Mouse (Mus musculus): ENCODE measurements around the gene Itm2b. TPM values are rescaled to one million over a fixed set of nuclear protein-coding genes. Genes with fewer than 3 reads are reported as not detected.

Itm2b gene
- polyA plus RNA-seq, 1 experiment from 2014 or later = 605 TPM

DNA sequence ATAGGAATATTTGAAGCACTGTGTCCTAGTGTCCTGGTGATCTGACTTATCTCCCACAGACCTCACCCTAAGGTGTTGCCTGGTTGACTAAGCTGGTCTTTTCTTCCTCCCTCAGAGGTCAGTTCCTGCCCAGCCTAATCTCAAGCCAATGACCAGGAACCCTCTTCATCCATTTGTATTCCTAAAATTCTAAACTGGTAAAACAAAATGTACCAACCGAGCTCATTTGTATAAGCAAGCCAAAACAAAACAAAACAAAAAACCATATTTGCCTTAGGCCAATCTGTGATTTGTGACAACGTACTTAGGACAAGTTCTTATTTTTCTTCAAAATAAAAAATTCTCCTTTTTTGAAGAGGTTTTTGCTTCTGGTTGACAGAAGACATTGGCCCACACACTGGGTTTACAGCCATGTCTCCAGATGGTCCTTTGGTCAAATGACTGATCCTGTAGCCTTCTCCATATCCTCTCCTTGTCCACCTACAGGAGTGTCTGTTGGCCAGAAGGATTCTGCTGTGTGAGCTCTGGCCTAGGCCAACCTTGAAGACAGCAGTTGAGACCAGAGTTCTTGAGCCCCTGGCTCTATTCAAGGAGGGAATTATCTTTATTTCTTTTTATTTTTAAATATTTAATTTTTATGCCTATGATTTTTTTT lies 758 bp upstream of the Itm2b start:
- Histone ChIP-seq H3K27ac (ENCODE audit: low read length) (peak overlapping the region; percentile 96), H3K9ac (ENCODE audit: low read depth, low read length) (peak overlapping the region; percentile 99; the same call in 1 of the 2 replicates), H3K27me3 (ENCODE audit: control insufficient read depth, insufficient read depth, low read depth, low read length) (no peaks in the 10 kb centered on the region), H3K36me3 (ENCODE audit: control insufficient read depth, insufficient read depth) (peaks cover 3% of the 10 kb centered on the region; the same call in 1 of the 2 replicates), H3K9me3 (replicated peaks; ENCODE audit: control insufficient read depth, low read length) (no peaks in the 10 kb centered on the region), H3K4me1 (ENCODE audit: control insufficient read depth, low read depth, low read length) (peaks cover 41% of the 10 kb centered on the region), H3K4me3 (ENCODE audit: low read depth, low read length) (peak overlapping the region; percentile 96), H3K4me2 (ENCODE audit: low read depth, low read length) (peak overlapping the region; percentile 64)
- peak; percentile 39 for ATAC-seq (ENCODE audit: low read depth)
- WGBS (ENCODE audit: insufficient replicate concordance) = 59% methylated on average over 2 of the region's 2 CpGs

- under 1% methylated on average over 13 of the region's 13 CpGs for WGBS (ENCODE audit: insufficient replicate concordance)
- ATAC-seq (ENCODE audit: low read depth) = peak; percentile 22
Measured at GRCm38 (mm10) chr14:73384546-73384912, 560 bp downstream of the Itm2b start.

DNA sequence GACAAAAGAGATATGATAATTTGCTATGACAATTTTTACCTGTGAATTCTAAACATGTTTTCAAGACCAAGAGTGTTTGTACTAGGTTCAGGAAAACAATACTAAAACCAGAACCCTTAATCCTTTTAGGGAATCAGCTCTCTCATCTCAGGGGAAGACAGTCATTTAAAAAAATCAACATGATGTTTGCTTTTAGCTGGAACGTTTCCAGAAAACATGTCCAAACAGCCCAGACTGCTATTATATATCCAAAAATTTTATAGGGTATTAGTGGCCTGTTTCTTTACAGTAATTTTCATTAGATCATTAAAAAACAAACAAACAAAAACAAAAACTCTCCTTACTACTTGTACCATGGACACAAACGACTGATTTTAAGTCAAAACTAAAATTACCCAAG lies 1.3 kb downstream of the Itm2b start:
- H3K9ac ChIP-seq (ENCODE audit: low read depth, low read length) = peak overlapping the region; percentile 99
- ATAC-seq (ENCODE audit: low read depth) = no peak
- no peaks in the 10 kb centered on the region for H3K27me3 ChIP-seq (ENCODE audit: control insufficient read depth, insufficient read depth, low read depth, low read length)
- peak overlapping the region; percentile 54 for H3K4me3 ChIP-seq (ENCODE audit: low read depth, low read length)
- H3K36me3 ChIP-seq (ENCODE audit: control insufficient read depth, insufficient read depth) = peaks cover 5% of the 10 kb centered on the region
- no peaks in the 10 kb centered on the region for H3K9me3 ChIP-seq (replicated peaks; ENCODE audit: control insufficient read depth, low read length)
- H3K4me2 ChIP-seq (ENCODE audit: low read depth, low read length) = peak overlapping the region; percentile 64
- 0 out of 2 replicates have a peak overlapping the region, but pooled peaks have one; percentile 54 for H3K27ac ChIP-seq (ENCODE audit: low read length)
- H3K4me1 ChIP-seq (ENCODE audit: control insufficient read depth, low read depth, low read length) = peaks cover 33% of the 10 kb centered on the region
- 17% methylated on average over 2 of the region's 2 CpGs for WGBS (ENCODE audit: insufficient replicate concordance)

More at GRCm38 (mm10) chr14:73384546-73384912, 560 bp downstream of the Itm2b start:
- Histone ChIP-seq H3K4me3 (ENCODE audit: low read depth, low read length) (peak overlapping the region; percentile 96), H3K9me3 (replicated peaks; ENCODE audit: control insufficient read depth, low read length) (no peaks in the 10 kb centered on the region), H3K4me1 (ENCODE audit: control insufficient read depth, low read depth, low read length) (peaks cover 36% of the 10 kb centered on the region), H3K4me2 (ENCODE audit: low read depth, low read length) (peak overlapping the region; percentile 64), H3K9ac (ENCODE audit: low read depth, low read length) (peak overlapping the region; percentile 99), H3K27ac (ENCODE audit: low read length) (peak overlapping the region; percentile 96), H3K27me3 (ENCODE audit: control insufficient read depth, insufficient read depth, low read depth, low read length) (no peaks in the 10 kb centered on the region), H3K36me3 (ENCODE audit: control insufficient read depth, insufficient read depth) (peaks cover 5% of the 10 kb centered on the region; the same call in 1 of the 2 replicates)

GRCm38 (mm10) chr14:73382699-73383098 lies 2.4 kb downstream of the Itm2b start:
- no peaks in the 10 kb centered on the region for H3K9me3 ChIP-seq (replicated peaks; ENCODE audit: control insufficient read depth, low read length)
- WGBS (ENCODE audit: insufficient replicate concordance) = 29% methylated on average over 9 of the region's 9 CpGs
- H3K4me3 ChIP-seq (ENCODE audit: low read depth, low read length) = peak overlapping the region; percentile 43
- H3K4me1 ChIP-seq (ENCODE audit: control insufficient read depth, low read depth, low read length) = peaks cover 33% of the 10 kb centered on the region
- H3K27ac ChIP-seq (ENCODE audit: low read length) = peak overlapping the region; percentile 36
- H3K4me2 ChIP-seq (ENCODE audit: low read depth, low read length) = peak overlapping the region; percentile 64
- H3K9ac ChIP-seq (ENCODE audit: low read depth, low read length) = peak overlapping the region; percentile 34; the same call in 1 of the 2 replicates
- peak; percentile 22; the same call in 1 of the 2 replicates for ATAC-seq (ENCODE audit: low read depth)
- peaks cover 8% of the 10 kb centered on the region for H3K36me3 ChIP-seq (ENCODE audit: control insufficient read depth, insufficient read depth)
- no peaks in the 10 kb centered on the region for H3K27me3 ChIP-seq (ENCODE audit: control insufficient read depth, insufficient read depth, low read depth, low read length)

DNA sequence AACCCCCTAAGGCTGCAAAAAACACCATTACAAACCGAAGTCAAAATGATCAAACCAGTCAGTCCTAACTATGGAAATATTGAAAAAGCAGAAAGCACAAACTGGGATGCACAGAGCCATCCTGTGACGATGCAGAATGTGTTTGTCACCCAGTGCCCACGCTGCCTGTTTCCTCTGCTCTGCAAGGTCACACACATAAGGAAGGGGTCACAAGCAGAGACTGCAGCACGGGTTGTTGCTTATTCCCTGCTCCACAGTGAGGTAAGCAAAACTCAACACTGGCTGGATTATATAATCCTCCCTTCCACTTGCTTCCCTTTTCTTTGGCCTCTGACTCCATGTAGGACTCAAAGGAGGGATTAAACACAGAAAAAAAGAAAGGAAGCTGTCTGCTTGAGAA lies 3.5 kb downstream of the Itm2b start:
- Histone ChIP-seq H3K27me3 (ENCODE audit: control insufficient read depth, insufficient read depth, low read depth, low read length) (no peaks in the 10 kb centered on the region), H3K4me3 (ENCODE audit: low read depth, low read length) (peak overlapping the region; percentile 12; the same call in 1 of the 2 replicates), H3K4me1 (ENCODE audit: control insufficient read depth, low read depth, low read length) (peaks cover 33% of the 10 kb centered on the region), H3K9ac (ENCODE audit: low read depth, low read length) (no peak overlapping the region; the same call in 1 of the 2 replicates), H3K4me2 (ENCODE audit: low read depth, low read length) (peak overlapping the region; percentile 64), H3K27ac (ENCODE audit: low read length) (0 out of 2 replicates have a peak overlapping the region, but pooled peaks have one; percentile 30), H3K9me3 (replicated peaks; ENCODE audit: control insufficient read depth, low read length) (no peaks in the 10 kb centered on the region), H3K36me3 (ENCODE audit: control insufficient read depth, insufficient read depth) (peaks cover 8% of the 10 kb centered on the region)
- WGBS (ENCODE audit: insufficient replicate concordance) = 27% methylated on average over 4 of the region's 4 CpGs
- no peak for ATAC-seq (ENCODE audit: low read depth)

GRCm38 (mm10) chr14:73377804-73378203 lies 7.3 kb downstream of the Itm2b start:
- Histone ChIP-seq H3K9ac (ENCODE audit: low read depth, low read length) (no peak overlapping the region), H3K27me3 (ENCODE audit: control insufficient read depth, insufficient read depth, low read depth, low read length) (no peaks in the 10 kb centered on the region), H3K4me3 (ENCODE audit: low read depth, low read length) (no peak overlapping the region), H3K27ac (ENCODE audit: low read length) (no peak overlapping the region), H3K36me3 (ENCODE audit: control insufficient read depth, insufficient read depth) (peaks cover 8% of the 10 kb centered on the region), H3K9me3 (replicated peaks; ENCODE audit: control insufficient read depth, low read length) (no peaks in the 10 kb centered on the region), H3K4me2 (ENCODE audit: low read depth, low read length) (no peak overlapping the region), H3K4me1 (ENCODE audit: control insufficient read depth, low read depth, low read length) (peaks cover 21% of the 10 kb centered on the region)
- ATAC-seq (ENCODE audit: low read depth) = no peak
- 69% methylated on average over 6 of the region's 6 CpGs for WGBS (ENCODE audit: insufficient replicate concordance)

- WGBS (ENCODE audit: insufficient replicate concordance) = 85% methylated on average over 6 of the region's 6 CpGs
- H3K9ac ChIP-seq (ENCODE audit: low read depth, low read length) = no peak overlapping the region
- peaks cover 8% of the 10 kb centered on the region for H3K36me3 ChIP-seq (ENCODE audit: control insufficient read depth, insufficient read depth)
- no peaks in the 10 kb centered on the region for H3K27me3 ChIP-seq (ENCODE audit: control insufficient read depth, insufficient read depth, low read depth, low read length)
- no peaks in the 10 kb centered on the region for H3K9me3 ChIP-seq (replicated peaks; ENCODE audit: control insufficient read depth, low read length)
- peaks cover 17% of the 10 kb centered on the region for H3K4me1 ChIP-seq (ENCODE audit: control insufficient read depth, low read depth, low read length)
- no peak for ATAC-seq (ENCODE audit: low read depth)
- H3K4me3 ChIP-seq (ENCODE audit: low read depth, low read length) = no peak overlapping the region
- 0 out of 2 replicates have a peak overlapping the region, but pooled peaks have one; percentile 36 for H3K27ac ChIP-seq (ENCODE audit: low read length)
- H3K4me2 ChIP-seq (ENCODE audit: low read depth, low read length) = no peak overlapping the region
Measured at GRCm38 (mm10) chr14:73376920-73377319, 8.2 kb downstream of the Itm2b start.

DNA sequence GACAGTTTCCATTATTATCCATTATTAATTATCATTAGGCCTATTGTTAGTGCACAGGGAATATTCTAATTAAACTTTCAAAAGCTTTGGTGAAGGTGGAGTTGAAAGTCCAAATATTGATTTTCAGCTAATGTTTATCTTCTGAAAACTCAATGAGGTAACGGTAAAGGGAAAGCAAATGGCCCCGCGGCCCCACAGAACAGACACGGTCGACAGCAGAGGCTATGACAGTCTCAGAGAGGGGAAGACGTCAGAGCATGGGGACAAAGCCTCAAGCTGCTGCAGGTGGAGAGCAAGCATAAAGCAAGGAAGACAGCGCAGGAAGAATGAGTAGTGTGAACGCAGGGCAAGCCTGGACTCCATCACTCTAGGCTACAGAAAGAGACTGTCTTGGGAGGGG lies 9.2 kb downstream of the Itm2b start:
- Histone ChIP-seq H3K27me3 (ENCODE audit: control insufficient read depth, insufficient read depth, low read depth, low read length) (no peaks in the 10 kb centered on the region), H3K36me3 (ENCODE audit: control insufficient read depth, insufficient read depth) (peaks cover 5% of the 10 kb centered on the region), H3K4me3 (ENCODE audit: low read depth, low read length) (no peak overlapping the region), H3K9me3 (replicated peaks; ENCODE audit: control insufficient read depth, low read length) (no peaks in the 10 kb centered on the region), H3K4me2 (ENCODE audit: low read depth, low read length) (0 out of 2 replicates have a peak overlapping the region, but pooled peaks have one; percentile 3), H3K4me1 (ENCODE audit: control insufficient read depth, low read depth, low read length) (peaks cover 10% of the 10 kb centered on the region), H3K9ac (ENCODE audit: low read depth, low read length) (no peak overlapping the region), H3K27ac (ENCODE audit: low read length) (0 out of 2 replicates have a peak overlapping the region, but pooled peaks have one; percentile 31)
- ATAC-seq (ENCODE audit: low read depth) = peak; percentile 60
- 60% methylated on average over 7 of the region's 8 CpGs for WGBS (ENCODE audit: insufficient replicate concordance)

DNA sequence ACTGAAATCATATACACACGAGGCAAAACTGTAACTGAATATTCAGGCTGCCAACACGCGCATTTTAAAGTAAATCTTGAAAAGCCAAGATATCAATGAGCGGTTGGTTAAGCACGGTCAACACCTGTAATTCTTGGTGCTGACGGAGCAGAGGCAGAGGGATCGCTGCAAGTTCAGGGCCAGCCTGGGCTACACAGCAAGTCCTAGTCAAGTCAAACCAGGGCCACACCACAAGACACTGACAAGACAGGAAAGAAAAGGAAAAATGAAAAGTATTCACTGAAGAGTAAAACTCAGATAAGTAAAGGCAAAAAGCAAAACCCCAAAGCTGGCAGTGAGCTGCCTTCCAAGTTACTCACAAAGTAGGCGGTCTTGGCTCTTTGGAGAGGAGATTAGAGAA lies 9.6 kb downstream of the Itm2b start:
- WGBS (ENCODE audit: insufficient replicate concordance) = 83% methylated on average over 8 of the region's 8 CpGs
- no peak for ATAC-seq (ENCODE audit: low read depth)
- Histone ChIP-seq H3K36me3 (ENCODE audit: control insufficient read depth, insufficient read depth) (peaks cover 7% of the 10 kb centered on the region), H3K9ac (ENCODE audit: low read depth, low read length) (no peak overlapping the region), H3K4me3 (ENCODE audit: low read depth, low read length) (no peak overlapping the region), H3K9me3 (replicated peaks; ENCODE audit: control insufficient read depth, low read length) (no peaks in the 10 kb centered on the region), H3K27ac (ENCODE audit: low read length) (peak overlapping the region; percentile 31; the same call in 1 of the 2 replicates), H3K4me1 (ENCODE audit: control insufficient read depth, low read depth, low read length) (peaks cover 14% of the 10 kb centered on the region), H3K27me3 (ENCODE audit: control insufficient read depth, insufficient read depth, low read depth, low read length) (no peaks in the 10 kb centered on the region), H3K4me2 (ENCODE audit: low read depth, low read length) (0 out of 2 replicates have a peak overlapping the region, but pooled peaks have one; percentile 3)
